Mouse (Mus musculus): ENCODE data around the gene S100a14. TPM values are rescaled to one million over a fixed set of nuclear protein-coding genes. Genes with fewer than 3 reads are reported as not detected.
A peak's percentile ranks its signal among the peaks of the same experiment; 100 is the strongest.

The S100a14 gene
- polyA plus RNA-seq, 1 experiment from 2014 or later = 149 TPM

GRCm38 (mm10) chr3:90574691-90575090 lies 48.0 kb downstream of the S100a14 start:
- 77% methylated on average over 5 of the region's 5 CpGs for WGBS
- Histone ChIP-seq H3K36me3 (ENCODE audit: control insufficient read depth, insufficient read depth, low read length) (no peaks in the 10 kb centered on the region), H3K4me1 (ENCODE audit: control insufficient read depth, insufficient read depth, low read length) (peaks cover 3% of the 10 kb centered on the region; the same call in 1 of the 2 replicates), H3K9me3 (replicated peaks; ENCODE audit: control insufficient read depth, low read length) (no peaks in the 10 kb centered on the region), H3K9ac (ENCODE audit: low read length) (no peak overlapping the region), H3K27me3 (ENCODE audit: control insufficient read depth, insufficient read depth, low read length) (no peaks in the 10 kb centered on the region), H3K4me2 (ENCODE audit: low read depth, low read length) (no peak overlapping the region), H3K27ac (ENCODE audit: low read length) (peak overlapping the region; percentile 46; the same call in 1 of the 2 replicates), H3K4me3 (replicated peaks; ENCODE audit: low read length) (no peak overlapping the region)
- ATAC-seq (ENCODE audit: insufficient read depth, low FRiP score) = no peak

- WGBS = 70% methylated on average over 3 of the region's 3 CpGs
- Histone ChIP-seq H3K4me2 (ENCODE audit: low read depth, low read length) (no peak overlapping the region), H3K27me3 (ENCODE audit: control insufficient read depth, insufficient read depth, low read length) (no peaks in the 10 kb centered on the region), H3K9ac (ENCODE audit: low read length) (no peak overlapping the region), H3K27ac (ENCODE audit: low read length) (peak overlapping the region; percentile 36), H3K4me1 (ENCODE audit: control insufficient read depth, insufficient read depth, low read length) (peaks cover 3% of the 10 kb centered on the region; the same call in 1 of the 2 replicates), H3K4me3 (replicated peaks; ENCODE audit: low read length) (no peak overlapping the region), H3K9me3 (replicated peaks; ENCODE audit: control insufficient read depth, low read length) (no peaks in the 10 kb centered on the region), H3K36me3 (ENCODE audit: control insufficient read depth, insufficient read depth, low read length) (no peaks in the 10 kb centered on the region)
- no peak for ATAC-seq (ENCODE audit: insufficient read depth, low FRiP score)
Measured at GRCm38 (mm10) chr3:90575320-90575719, 48.7 kb downstream of the S100a14 start.

- 69% methylated on average over 10 of the region's 10 CpGs for WGBS
- H3K27ac ChIP-seq (ENCODE audit: low read length) = peak overlapping the region; percentile 50; the same call in 1 of the 2 replicates
- H3K4me1 ChIP-seq (ENCODE audit: control insufficient read depth, insufficient read depth, low read length) = peaks cover 3% of the 10 kb centered on the region; the same call in 1 of the 2 replicates
- H3K4me3 ChIP-seq (replicated peaks; ENCODE audit: low read length) = no peak overlapping the region
- H3K9ac ChIP-seq (ENCODE audit: low read length) = no peak overlapping the region
- H3K9me3 ChIP-seq (replicated peaks; ENCODE audit: control insufficient read depth, low read length) = no peaks in the 10 kb centered on the region
- no peaks in the 10 kb centered on the region for H3K36me3 ChIP-seq (ENCODE audit: control insufficient read depth, insufficient read depth, low read length)
- ATAC-seq (ENCODE audit: insufficient read depth, low FRiP score) = no peak
- H3K27me3 ChIP-seq (ENCODE audit: control insufficient read depth, insufficient read depth, low read length) = no peaks in the 10 kb centered on the region
- H3K4me2 ChIP-seq (ENCODE audit: low read depth, low read length) = no peak overlapping the region
Measured at GRCm38 (mm10) chr3:90576351-90577001, 49.8 kb downstream of the S100a14 start.

Other genes with a start within 250 kb of the S100a14 start
- gene Gatad2b, start 233.7 kb upstream of the S100a14 start, polyA plus RNA-seq (2015; fragmentation: Nextera tagmentation; extraction: Ambion mirVana) = 8.1 and 8.2 TPM in 2 replicates
- gene Slc27a3, start 136.9 kb upstream of the S100a14 start, polyA plus RNA-seq (2015; fragmentation: Nextera tagmentation; extraction: Ambion mirVana) = 10.1 TPM in 2 replicates
- gene Ints3, start 93.2 kb upstream of the S100a14 start, polyA plus RNA-seq (2015; fragmentation: Nextera tagmentation; extraction: Ambion mirVana) = 22.4 and 23.0 TPM in 2 replicates
- gene Npr1, start 61.0 kb upstream of the S100a14 start, polyA plus RNA-seq (2015; fragmentation: Nextera tagmentation; extraction: Ambion mirVana) = 5.9 and 6.4 TPM in 2 replicates
- gene Ilf2, start 50.7 kb upstream of the S100a14 start, polyA plus RNA-seq (2015; fragmentation: Nextera tagmentation; extraction: Ambion mirVana) = 137 and 147 TPM in 2 replicates
- 77.5 and 79.1 TPM in 2 replicates for gene Snapin, start 35.8 kb upstream of the S100a14 start, polyA plus RNA-seq (2015; fragmentation: Nextera tagmentation; extraction: Ambion mirVana)
- gene Chtop, start 17.4 kb upstream of the S100a14 start, polyA plus RNA-seq (2015; fragmentation: Nextera tagmentation; extraction: Ambion mirVana) = 92.7 and 105 TPM in 2 replicates
- gene S100a1, start 12.5 kb upstream of the S100a14 start, polyA plus RNA-seq (2015; fragmentation: Nextera tagmentation; extraction: Ambion mirVana) = 85.3 and 99.1 TPM in 2 replicates
- 37.3 and 44.1 TPM in 2 replicates for gene S100a13, start 12.4 kb upstream of the S100a14 start, polyA plus RNA-seq (2015; fragmentation: Nextera tagmentation; extraction: Ambion mirVana)
- 407 and 487 TPM in 2 replicates for gene S100a16, start 10.4 kb downstream of the S100a14 start, polyA plus RNA-seq (2015; fragmentation: Nextera tagmentation; extraction: Ambion mirVana)
- 2.6 and 5.0 TPM in 2 replicates for gene S100a3, start 33.7 kb downstream of the S100a14 start, polyA plus RNA-seq (2015; fragmentation: Nextera tagmentation; extraction: Ambion mirVana)
- 0.93 and 1.3 TPM in 2 replicates for gene S100a2, start 63.4 kb downstream of the S100a14 start, polyA plus RNA-seq (2015; fragmentation: Nextera tagmentation; extraction: Ambion mirVana)
- not detected in 2 replicates for gene Gm42674, start 75.0 kb downstream of the S100a14 start, polyA plus RNA-seq (2015; fragmentation: Nextera tagmentation; extraction: Ambion mirVana)
- gene S100a4, start 76.9 kb downstream of the S100a14 start, polyA plus RNA-seq (2015; fragmentation: Nextera tagmentation; extraction: Ambion mirVana) = 12.5 and 15.1 TPM in 2 replicates
- 4.5 and 5.2 TPM in 2 replicates for gene S100a5, start 81.7 kb downstream of the S100a14 start, polyA plus RNA-seq (2015; fragmentation: Nextera tagmentation; extraction: Ambion mirVana)
- gene S100a6, start 86.0 kb downstream of the S100a14 start, polyA plus RNA-seq (2015; fragmentation: Nextera tagmentation; extraction: Ambion mirVana) = 820 and 892 TPM in 2 replicates
- 9.8 and 29.5 TPM in 2 replicates for gene S100a7a, start 127.2 kb downstream of the S100a14 start, polyA plus RNA-seq (2015; fragmentation: Nextera tagmentation; extraction: Ambion mirVana)
- gene S100a8, start 142.1 kb downstream of the S100a14 start, polyA plus RNA-seq (2015; fragmentation: Nextera tagmentation; extraction: Ambion mirVana) = 235 and 367 TPM in 2 replicates
- 151 and 235 TPM in 2 replicates for gene S100a9, start 168.9 kb downstream of the S100a14 start, polyA plus RNA-seq (2015; fragmentation: Nextera tagmentation; extraction: Ambion mirVana)
- gene Pglyrp4, start 200.1 kb downstream of the S100a14 start, polyA plus RNA-seq (2015; fragmentation: Nextera tagmentation; extraction: Ambion mirVana) = 0.06 and 0.36 TPM in 2 replicates